Mouse (Mus musculus) forebrain, embryonic 11.5 days (tissue): ENCODE measurements around the gene Olfr1217. TPM values are rescaled to one million over a fixed set of nuclear protein-coding genes. Genes with fewer than 3 reads are reported as not detected.
"Not testable (repeated sequence)": the region's sequence is repeated elsewhere in the genome, so short reads cannot be mapped to it uniquely, and the experiment has no call there.

ENCODE experiments used
- ATAC-seq: fragments of 200-750 bp; cut with Nextera tagmentation; replicated peaks from 2 replicates; pipeline ENCODE4 v1.8.0; 2017; ENCODE audit warnings: moderate TSS enrichment; ENCODE audit not compliant: low FRiP score
- DNase-seq: peaks from one replicate; pipeline ENCODE4 v3.0.0-alpha.2; 2017; ENCODE audit warnings: low spot score
- H3K27ac ChIP-seq: fragments of 300-500 bp; sonication (generic); 2 replicates; pipeline ENCODE4 v1.5.1; 2014; ENCODE audit warnings: low read depth, low read length
- H3K27me3 ChIP-seq: fragments of 300-500 bp; sonication (generic); 2 replicates; pipeline ENCODE4 v1.6.1; 2014; ENCODE audit warnings: mild to moderate bottlenecking, low read length, mixed read lengths; ENCODE audit not compliant: control insufficient read depth, insufficient read depth
- H3K36me3 ChIP-seq: fragments of 300-500 bp; sonication (generic); 2 replicates; pipeline ENCODE4 v1.6.1; 2014; ENCODE audit warnings: mild to moderate bottlenecking, low read length, moderate library complexity, mixed read lengths; ENCODE audit not compliant: control insufficient read depth, insufficient read depth
- H3K4me1 ChIP-seq: fragments of 300-500 bp; sonication (generic); replicated peaks from 2 replicates; pipeline ENCODE4 v1.6.1; 2014; ENCODE audit warnings: low read length, mixed read lengths; ENCODE audit not compliant: control insufficient read depth, insufficient read depth
- H3K4me2 ChIP-seq: fragments of 300-500 bp; sonication (generic); 2 replicates; pipeline ENCODE4 v1.6.1; 2014; ENCODE audit warnings: low read depth, mild to moderate bottlenecking, low read length, moderate library complexity, mixed read lengths; ENCODE audit not compliant: severe bottlenecking
- H3K4me3 ChIP-seq: fragments of 300-500 bp; sonication (generic); 2 replicates; pipeline ENCODE4 v1.5.1; 2014; ENCODE audit warnings: low read depth, low read length
- H3K9ac ChIP-seq: fragments of 300-500 bp; sonication (generic); 2 replicates; pipeline ENCODE4 v1.6.1; 2014; ENCODE audit warnings: low read length
- H3K9me3 ChIP-seq: fragments of 300-500 bp; sonication (generic); 2 replicates; pipeline ENCODE4 v1.6.1; 2016; ENCODE audit warnings: low read length, mixed read lengths; ENCODE audit not compliant: control insufficient read depth
- WGBS: fragments of 180-500 bp; shearing (Covaris S2); extraction: QIAGEN DNeasy Blood & Tissue Kit; methylation state at CpG from one replicate; pipeline ENCODE4 v1.1.7; 2014; 5-methylcytosine and 5-hydroxymethylcytosine counted together
- polyA plus RNA-seq: library from polyadenylated mRNA; unstranded; fragments of >200 nt; fragmentation: Nextera tagmentation; extraction: Ambion mirVana; gene quantifications from 2 replicates; pipeline ENCODE4 v1.2.1, GENCODE M21; 2014

The Olfr1217 gene
- not detected in 2 replicates for polyA plus RNA-seq

DNA sequence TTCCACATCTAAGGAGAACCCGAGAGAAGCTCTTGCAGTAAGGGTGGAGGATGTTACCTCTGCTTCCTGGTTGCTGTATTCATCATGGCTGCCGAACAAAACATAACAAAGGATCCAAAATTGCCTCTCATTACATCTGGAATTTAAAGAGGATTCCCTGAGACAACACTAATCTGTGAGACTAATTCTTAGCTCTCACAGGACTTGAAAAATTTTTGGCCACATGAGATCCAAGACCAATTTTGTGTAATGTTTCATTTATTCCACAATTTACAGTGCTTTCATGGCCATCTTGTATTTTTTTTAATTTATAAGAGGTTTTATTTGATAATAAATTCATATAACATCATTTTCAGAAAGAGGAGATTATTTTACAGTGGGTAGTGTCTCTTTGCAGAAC is at the start of gene Olfr1217:
Gene Olfr1217, minus strand, starts transcription at position 101 of the 400 bp plus-strand sequence.
- no peaks in the 10 kb centered on the region for H3K9me3 ChIP-seq
- no peak within 1 kb of the TSS for H3K4me3 ChIP-seq
- no peaks in the 10 kb centered on the region for H3K4me1 ChIP-seq
- 75% methylated on average over 2 of the region's 2 CpGs for WGBS
- ATAC-seq (no peak), DNase-seq (no peak)
- no peaks in the 10 kb centered on the region for H3K27me3 ChIP-seq
- no peak within 1 kb of the TSS for H3K4me2 ChIP-seq
- H3K27ac ChIP-seq = no peak within 1 kb of the TSS
- no peak within 1 kb of the TSS for H3K9ac ChIP-seq
- no peaks in the 10 kb centered on the region for H3K36me3 ChIP-seq

DNA sequence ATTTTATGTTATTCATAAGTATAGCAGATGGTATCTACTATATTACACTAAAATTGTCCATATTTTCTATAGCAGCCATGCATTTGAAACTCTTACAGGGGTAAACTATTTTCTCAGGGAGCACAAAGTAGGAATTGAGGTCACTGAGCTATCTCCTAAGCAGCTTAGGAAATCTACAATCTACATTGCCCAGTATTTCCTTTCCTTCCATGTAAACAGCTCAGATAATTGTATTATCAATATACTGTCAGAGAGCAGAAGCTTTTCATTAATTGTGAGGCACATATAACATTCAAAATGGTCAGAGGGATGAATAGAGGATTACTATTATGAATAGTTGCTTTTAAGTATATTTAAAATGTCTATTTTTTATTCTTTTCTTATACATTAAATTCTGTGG is 49.6 kb upstream of the Olfr1217 start:
- Histone ChIP-seq H3K9ac (no peak overlapping the region), H3K9me3 (no peaks in the 10 kb centered on the region), H3K36me3 (no peaks in the 10 kb centered on the region), H3K4me3 (no peak overlapping the region), H3K4me1 (no peaks in the 10 kb centered on the region), H3K27me3 (no peaks in the 10 kb centered on the region), H3K27ac (no peak overlapping the region), H3K4me2 (no peak overlapping the region)
- ATAC-seq (no peak), DNase-seq (no peak)

DNA sequence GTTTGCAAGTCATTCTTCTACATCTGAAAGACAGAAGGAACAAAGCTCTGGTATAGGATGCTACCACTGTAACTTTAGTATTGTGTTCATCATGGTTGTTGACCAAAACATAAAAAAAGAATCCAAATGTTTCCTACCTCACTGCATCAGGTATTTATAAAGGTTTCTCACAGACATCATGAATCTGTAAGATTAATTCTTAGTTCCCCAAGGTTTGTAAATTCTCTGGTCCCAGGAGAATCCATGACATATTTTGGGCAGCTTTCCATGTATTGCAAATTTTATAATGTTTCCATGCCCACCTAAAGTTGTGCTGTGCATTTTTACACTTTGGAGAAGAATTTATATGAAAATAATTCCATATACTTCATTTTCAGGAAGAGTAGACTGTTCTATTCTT is 29.2 kb upstream of the Olfr1217 start, which contains the start of gene Olfr1218:
Gene Olfr1218, minus strand, starts transcription at position 101 of the 400 bp plus-strand sequence.
- H3K4me2 ChIP-seq = no peak within 1 kb of the TSS
- no peak within 1 kb of the TSS for H3K4me3 ChIP-seq
- no peak within 1 kb of the TSS for H3K9ac ChIP-seq
- H3K36me3 ChIP-seq = no peaks in the 10 kb centered on the region
- DNase-seq = no peak
- H3K9me3 ChIP-seq = no peaks in the 10 kb centered on the region
- no peaks in the 10 kb centered on the region for H3K4me1 ChIP-seq
- H3K27ac ChIP-seq = no peak within 1 kb of the TSS
- no peak for ATAC-seq
- no peaks in the 10 kb centered on the region for H3K27me3 ChIP-seq

DNA sequence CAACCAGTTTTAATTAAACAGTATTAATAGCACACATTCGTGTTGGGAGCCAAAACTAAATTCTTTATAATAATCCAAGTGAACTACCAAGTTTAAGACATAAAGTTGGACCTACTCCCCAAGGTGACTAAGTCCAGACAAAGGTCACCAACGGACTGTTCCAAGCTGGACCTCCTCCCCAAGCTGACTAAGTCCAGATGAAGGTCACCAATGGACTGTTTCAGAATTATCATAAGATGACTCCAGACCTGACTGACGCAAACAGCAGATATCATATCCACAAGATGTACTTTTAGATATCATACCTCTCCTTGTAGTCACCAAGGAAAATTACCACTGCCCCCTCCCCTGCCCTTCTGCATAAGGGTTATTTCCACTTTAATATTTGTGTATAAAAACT is 10.4 kb downstream of the Olfr1217 start:
- not testable (repeated sequence) for H3K27ac ChIP-seq, DNase-seq, H3K36me3 ChIP-seq, H3K4me2 ChIP-seq, H3K4me1 ChIP-seq, ATAC-seq, H3K9me3 ChIP-seq, H3K27me3 ChIP-seq, H3K4me3 ChIP-seq, H3K9ac ChIP-seq
- 81% methylated on average over 3 of the region's 3 CpGs for WGBS

DNA sequence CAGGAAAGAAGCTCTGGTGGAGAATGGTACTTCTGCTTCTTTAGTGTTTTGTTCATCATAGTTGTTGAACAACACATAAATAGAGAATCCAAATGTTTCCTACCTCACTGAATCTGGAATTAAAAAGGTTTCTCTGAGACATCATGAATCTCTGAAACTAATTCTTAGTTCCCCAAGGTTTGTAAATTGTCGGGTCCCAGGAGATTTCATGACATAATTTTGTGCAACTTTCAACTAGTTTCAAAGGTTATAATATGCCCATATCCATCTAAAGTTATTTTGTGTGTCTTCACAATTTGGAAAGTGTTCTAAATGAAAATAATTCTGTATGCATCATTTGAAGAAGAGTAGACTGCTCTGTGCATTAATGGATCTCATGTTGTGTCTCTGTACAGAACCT is 13.6 kb downstream of the Olfr1217 start, which contains the start of gene Olfr1216:
Gene Olfr1216, minus strand, starts transcription at position 101 of the 400 bp plus-strand sequence.
- ATAC-seq = no peak
- no peak within 1 kb of the TSS for H3K4me3 ChIP-seq
- whole genome bisulfite sequencing = 82% methylated on average over 1 of the region's 1 CpGs
- H3K9ac ChIP-seq = no peak within 1 kb of the TSS
- H3K4me1 ChIP-seq = no peaks in the 10 kb centered on the region
- no peaks in the 10 kb centered on the region for H3K27me3 ChIP-seq
- H3K9me3 ChIP-seq = no peaks in the 10 kb centered on the region
- DNase-seq = no peak
- H3K4me2 ChIP-seq = no peak within 1 kb of the TSS
- H3K27ac ChIP-seq = no peak within 1 kb of the TSS
- no peaks in the 10 kb centered on the region for H3K36me3 ChIP-seq

DNA sequence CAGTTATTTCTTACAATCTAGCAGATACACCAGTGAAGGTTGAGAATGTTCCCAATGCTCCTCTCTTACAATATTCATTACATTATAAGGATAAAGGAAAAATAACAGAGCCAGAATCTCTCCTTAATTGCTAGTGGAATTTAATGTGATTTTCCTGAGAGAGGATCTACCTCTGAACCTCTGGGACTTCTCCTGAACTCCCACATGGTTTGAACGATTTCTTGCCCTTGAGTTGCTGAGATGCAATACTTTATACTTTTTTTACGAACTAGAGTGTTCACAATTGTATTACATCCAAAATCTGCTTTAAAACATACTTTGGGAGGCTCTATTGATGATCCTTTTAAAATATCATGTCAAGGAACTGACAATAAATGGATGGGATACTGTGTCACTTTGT is 25.0 kb downstream of the Olfr1217 start, which contains the start of gene Olfr1215:
Gene Olfr1215, minus strand, starts transcription at position 101 of the 400 bp plus-strand sequence.
- Histone ChIP-seq H3K4me3 (no peak within 1 kb of the TSS), H3K4me2 (no peak within 1 kb of the TSS), H3K9ac (no peak within 1 kb of the TSS), H3K27me3 (no peaks in the 10 kb centered on the region), H3K36me3 (no peaks in the 10 kb centered on the region), H3K9me3 (no peaks in the 10 kb centered on the region), H3K27ac (no peak within 1 kb of the TSS), H3K4me1 (no peaks in the 10 kb centered on the region)
- ATAC-seq (no peak), DNase-seq (no peak)
- WGBS = 85% methylated on average over 2 of the region's 2 CpGs

DNA sequence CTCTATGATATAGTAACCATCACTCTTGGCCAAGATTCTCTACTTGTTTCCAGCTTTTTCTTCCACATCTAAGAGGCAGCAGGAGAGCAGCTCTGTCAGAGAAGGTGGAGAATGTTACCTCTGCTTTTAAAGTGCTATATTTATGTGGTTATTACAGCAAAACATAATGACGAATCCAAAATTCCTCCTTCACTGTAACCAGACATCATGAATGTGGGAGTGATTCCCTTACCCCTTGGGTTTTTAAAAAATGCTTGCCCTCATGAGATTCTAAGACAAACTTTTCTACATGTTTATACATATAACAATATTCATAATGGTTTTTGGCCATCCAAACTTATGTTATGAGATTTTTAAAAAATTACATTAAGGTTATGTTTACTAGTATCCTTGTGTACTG is 39.3 kb downstream of the Olfr1217 start, which contains the start of gene Olfr1214:
Gene Olfr1214, minus strand, starts transcription at position 101 of the 400 bp plus-strand sequence.
- Histone ChIP-seq H3K27ac (no peak within 1 kb of the TSS), H3K4me3 (no peak within 1 kb of the TSS), H3K9me3 (no peaks in the 10 kb centered on the region), H3K27me3 (no peaks in the 10 kb centered on the region), H3K36me3 (no peaks in the 10 kb centered on the region), H3K9ac (no peak within 1 kb of the TSS), H3K4me1 (no peaks in the 10 kb centered on the region), H3K4me2 (no peak within 1 kb of the TSS)
- ATAC-seq = no peak
- WGBS = 90% methylated on average over 1 of the region's 1 CpGs
- DNase-seq = no peak

DNA sequence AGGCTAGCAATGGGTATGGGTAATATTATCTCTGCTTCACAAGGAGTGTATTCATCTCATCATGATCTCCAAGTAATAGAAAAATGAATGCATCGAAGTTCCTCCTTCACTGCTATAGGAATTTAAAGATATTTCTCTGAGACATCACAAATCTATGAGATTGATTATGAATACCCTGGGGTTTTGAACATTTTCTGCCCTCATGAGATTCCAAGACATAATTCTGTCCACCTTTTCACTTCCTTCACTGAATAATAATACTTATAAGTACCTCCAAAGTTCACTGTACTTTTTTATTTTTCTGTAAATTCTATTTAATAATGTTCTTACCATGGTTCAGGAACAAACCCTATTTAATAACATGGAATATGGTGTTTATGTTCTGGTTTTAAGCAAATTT is 51.7 kb downstream of the Olfr1217 start, which contains the start of gene Gm13762:
Gene Gm13762, minus strand, starts transcription at position 101 of the 400 bp plus-strand sequence.
- ATAC-seq (no peak), DNase-seq (no peak)
- WGBS = 88% methylated on average over 1 of the region's 1 CpGs
- Histone ChIP-seq H3K4me1 (no peaks in the 10 kb centered on the region), H3K9me3 (no peaks in the 10 kb centered on the region), H3K36me3 (no peaks in the 10 kb centered on the region), H3K4me2 (no peak within 1 kb of the TSS), H3K4me3 (no peak within 1 kb of the TSS), H3K9ac (no peak within 1 kb of the TSS), H3K27me3 (no peaks in the 10 kb centered on the region), H3K27ac (no peak within 1 kb of the TSS)
